Mouse (Mus musculus): ENCODE data around the gene Ctsk. TPM values are rescaled to one million over a fixed set of nuclear protein-coding genes. Genes with fewer than 3 reads are reported as not detected.
A peak's percentile ranks its signal among the peaks of the same experiment; 100 is the strongest.

Gene Ctsk
- total and polyA plus RNA-seq, 3 experiments, result 0.20 TPM; not detected in 2

GRCm38 (mm10) chr3:95521168-95521567 is 22.1 kb downstream of the Ctsk start:
- H3K9ac ChIP-seq (ENCODE audit: insufficient read depth, low read depth), result peak overlapping the region; percentile 53
- no peak overlapping the region for H3K4me3 ChIP-seq (replicated peaks in 1 of 3; ENCODE audit: low read depth in 2 of 3, low read length in 2 of 3, poor library complexity in 1 of 3)
- TF ChIP-seq MAX (IDR thresholded peaks at IDR 0.05; ENCODE audit: low read length) (0 out of 2 replicates have a peak, but pooled peaks have one; percentile 37), MAZ (IDR thresholded peaks at IDR 0.05; ENCODE audit: low read depth, low read length) (no peak), ZNF384 (IDR thresholded peaks at IDR 0.05; ENCODE audit: low read depth, low read length) (no peak), SMC3 (IDR thresholded peaks at IDR 0.05; ENCODE audit: low read depth, low read length) (no peak), TBP (conservative IDR thresholded peaks at IDR 0.05; ENCODE audit: low read depth, low read length) (peak; percentile 72; the same call in 1 of the 2 replicates), POLR2A (IDR thresholded peaks at IDR 0.05; ENCODE audit: low read depth, low read length) (peak; percentile 59; the same call in 1 of the 2 replicates), JUN (IDR thresholded peaks at IDR 0.05; ENCODE audit: insufficient read depth, low read depth, low read length) (no peak), ZKSCAN1 (IDR thresholded peaks at IDR 0.05; ENCODE audit: borderline replicate concordance, low read depth, low read length) (no peak), NRF1 (IDR thresholded peaks at IDR 0.05; ENCODE audit: low read depth, low read length) (no peak), UBTF (IDR thresholded peaks at IDR 0.05; ENCODE audit: low read depth, low read length) (no peak), HCFC1 (IDR thresholded peaks at IDR 0.05; ENCODE audit: low read depth, low read length) (0 out of 2 replicates have a peak, but pooled peaks have one; percentile 16), CHD1 (IDR thresholded peaks at IDR 0.05; ENCODE audit: low read depth, low read length) (no peak), CTCF (conservative IDR thresholded peaks at IDR 0.05 in 1 of 2, IDR thresholded peaks at IDR 0.05 in 1 of 2; ENCODE audit: low read depth in 2 of 2, low read length in 2 of 2) (no peak), ZMIZ1 (IDR thresholded peaks at IDR 0.05; ENCODE audit: low read depth, low read length) (no peak), BHLHE40 (IDR thresholded peaks at IDR 0.05; ENCODE audit: low read depth, low read length) (no peak), CHD2 (IDR thresholded peaks at IDR 0.05; ENCODE audit: low read length) (no peak), RCOR1 (conservative IDR thresholded peaks at IDR 0.05; ENCODE audit: low read depth, low read length) (no peak), PAX5 (IDR thresholded peaks at IDR 0.05; ENCODE audit: low read length) (no peak), E2F4 (IDR thresholded peaks at IDR 0.05; ENCODE audit: insufficient replicate concordance, low read depth, low read length) (no peak), EP300 (IDR thresholded peaks at IDR 0.05; ENCODE audit: low read length) (peak; percentile 78), JUND (conservative IDR thresholded peaks at IDR 0.05; ENCODE audit: low read depth, low read length) (0 out of 2 replicates have a peak, but pooled peaks have one; percentile 9), MXI1 (IDR thresholded peaks at IDR 0.05; ENCODE audit: low read depth, low read length) (no peak), KAT2A (IDR thresholded peaks at IDR 0.05; ENCODE audit: insufficient replicate concordance, low read length) (no peak), POLR2AphosphoS2 (IDR thresholded peaks at IDR 0.05; ENCODE audit: low read depth, low read length) (no peak), USF2 (conservative IDR thresholded peaks at IDR 0.05; ENCODE audit: low read depth, low read length) (no peak), MYC (IDR thresholded peaks at IDR 0.05; ENCODE audit: low read depth, low read length) (no peak; the same call in 1 of the 2 replicates), MEF2A (IDR thresholded peaks at IDR 0.05; ENCODE audit: borderline replicate concordance, low read depth, low read length) (no peak), IRF4 (IDR thresholded peaks at IDR 0.05; ENCODE audit: low read depth, low read length) (peak; percentile 89)
- H3K27ac ChIP-seq (ENCODE audit: insufficient read depth, low read depth), result peak overlapping the region; percentile 16; the same call in 1 of the 2 replicates
- no peaks in the 10 kb centered on the region for H3K9me3 ChIP-seq (replicated peaks; ENCODE audit: low read length)
- in situ Hi-C loops (cut with MboI; ENCODE audit: low pct_ligation_motif_present, low pct_unique_long_range_greater_than_20kb, low sequenced_read_pairs) (loop anchor here (5.0 to 25.0 kb wide), 2 partner anchors 51 to 241 kb away; partner anchors contain the start of gene Tars2), dilution Hi-C loops (cut with MboI; ENCODE audit: extremely low pct_ligation_motif_present, extremely low pct_unique_long_range_greater_than_20kb, low sequenced_read_pairs) (no loop called here)
- peak overlapping the region; percentile 88 for H3K4me2 ChIP-seq (ENCODE audit: insufficient read depth, low read depth, poor library complexity, severe bottlenecking)
- peak; percentile 75 for DNase-seq (ENCODE audit: extremely low read depth)
- no peaks in the 10 kb centered on the region for H3K79me2 ChIP-seq (replicated peaks; ENCODE audit: control insufficient read depth, extremely low read depth, insufficient read depth, poor library complexity, severe bottlenecking)
- H3K36me3 ChIP-seq (replicated peaks in 1 of 2; ENCODE audit: control insufficient read depth in 1 of 2, insufficient read depth in 1 of 2, low read length in 1 of 2), result no peaks in the 10 kb centered on the region
- no peaks in the 10 kb centered on the region for H3K27me3 ChIP-seq (replicated peaks)
- peaks cover 29 to 57% of the 10 kb centered on the region in 2 experiments for H3K4me1 ChIP-seq (ENCODE audit: control insufficient read depth in 1 of 2, insufficient read depth in 2 of 2)

All from CH12.LX (cell line).